ENCODE assay signal across 8 mouse cellular contexts in the genomic region with DNA sequence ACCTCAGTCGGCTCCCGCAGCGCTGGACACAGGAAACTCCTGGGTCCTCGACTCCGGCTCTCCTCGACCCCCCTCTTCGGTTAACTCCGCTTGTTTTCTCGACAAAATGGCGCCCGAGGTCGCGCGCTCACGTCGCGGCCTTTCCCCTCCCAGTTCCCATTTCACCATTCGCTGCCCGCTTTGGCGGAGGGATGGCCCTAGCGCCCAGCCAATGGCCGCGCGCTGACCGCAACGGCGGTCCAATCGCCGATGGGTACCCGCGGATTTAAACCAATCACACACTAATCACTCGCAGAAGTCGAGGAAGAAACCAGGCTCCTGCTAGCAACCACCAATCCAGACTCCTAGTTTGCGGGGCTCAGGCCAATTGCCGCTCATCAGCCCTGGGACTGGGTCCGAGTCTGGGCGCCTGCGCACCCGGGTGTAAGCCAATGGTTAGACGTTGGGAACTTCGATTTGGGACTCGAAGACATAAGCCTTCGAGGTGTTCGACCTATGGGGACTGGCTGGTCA. TPM values are rescaled to one million over a fixed set of nuclear protein-coding genes. Genes with fewer than 3 reads are reported as not detected.
A peak's percentile ranks its signal among the peaks of the same experiment; 100 is the strongest.
DNase-seq lines count a peak whose midpoint lies in the region; ATAC-seq lines count a peak whose summit lies in the region.

Gene Cnot1, minus strand, starts transcription at position 134 of the 513 bp plus-strand sequence.

- H3K9ac ChIP-seq in forebrain, embryonic 14.5 days (ENCODE audit: low read length) = peak within 1 kb of the TSS; percentile 94
- peak within 1 kb of the TSS; percentile 94 for H3K9ac ChIP-seq in neural tube, embryonic 15.5 days (replicated peaks)

- H3K27ac ChIP-seq in forebrain, embryonic 14.5 days (ENCODE audit: low read depth, low read length) = peak within 1 kb of the TSS; percentile 93
- H3K27ac ChIP-seq in neural tube, embryonic 15.5 days (replicated peaks) = peak within 1 kb of the TSS; percentile 96

- H3K9me3 ChIP-seq in forebrain, embryonic 14.5 days (replicated peaks; ENCODE audit: control insufficient read depth, low read length) = no peaks in the 10 kb centered on the region
- H3K9me3 ChIP-seq in neural tube, embryonic 15.5 days (replicated peaks) = no peaks in the 10 kb centered on the region

- peak within 1 kb of the TSS; percentile 93 for H3K4me2 ChIP-seq in forebrain, embryonic 14.5 days (ENCODE audit: low read length)
- H3K4me2 ChIP-seq in neural tube, embryonic 15.5 days = peak within 1 kb of the TSS; percentile 92

- under 1% methylated on average over 44 of the region's 44 CpGs for WGBS in forebrain, embryonic 14.5 days
- WGBS in neural tube, embryonic 15.5 days = under 1% methylated on average over 44 of the region's 44 CpGs

- peaks cover 12% of the 10 kb centered on the region for H3K4me1 ChIP-seq in forebrain, embryonic 14.5 days (ENCODE audit: control insufficient read depth, insufficient read depth, low read length)
- peaks cover 27% of the 10 kb centered on the region for H3K4me1 ChIP-seq in neural tube, embryonic 15.5 days

- H3K27me3 ChIP-seq in forebrain, embryonic 14.5 days (replicated peaks; ENCODE audit: control insufficient read depth, insufficient read depth, low read length) = no peaks in the 10 kb centered on the region
- H3K27me3 ChIP-seq in neural tube, embryonic 15.5 days (replicated peaks) = no peaks in the 10 kb centered on the region

- peak; percentile 97 for ATAC-seq in forebrain, embryonic 14.5 days
- ATAC-seq in neural tube, embryonic 15.5 days (ENCODE audit: low FRiP score) = peak; percentile 96

- H3K36me3 ChIP-seq in forebrain, embryonic 14.5 days (ENCODE audit: control insufficient read depth, insufficient read depth, low read length) = peaks cover under 1% of the 10 kb centered on the region; the same call in 1 of the 2 replicates
- H3K36me3 ChIP-seq in neural tube, embryonic 15.5 days = no peaks in the 10 kb centered on the region

- peak within 1 kb of the TSS; percentile 96 for H3K4me3 ChIP-seq in forebrain, embryonic 14.5 days (ENCODE audit: low read depth, low read length)
- peak within 1 kb of the TSS; percentile 99 for H3K4me3 ChIP-seq in neural tube, embryonic 15.5 days (replicated peaks)

- DNase-seq in ES-CJ7 (ENCODE audit: low read depth, low spot score) = peak; percentile 99
- DNase-seq in cerebellum, adult 11 months = peak; percentile 95
- DNase-seq in forebrain, embryonic 14.5 days (ENCODE audit: low spot score) = peak; percentile 98
- peak; percentile 94 to 96 for DNase-seq in heart, postnatal 14 days
- peak; percentile 98 for DNase-seq in layer of hippocampus, adult 11-12 months (ENCODE audit: low spot score)
- peak; percentile 97 for DNase-seq in lung, adult 18-20 months
- DNase-seq in testis, postnatal 14 days (ENCODE audit: low spot score) = peak; percentile 98

- intact Hi-C loops in heart, postnatal 14 days (cut with DNase I) = no loop called here

RNA-seq across cellular contexts. Expression of gene Cnot1, which starts in this region (rescaled TPM):
- polyA plus RNA-seq in forebrain, embryonic 14.5 days (2014; fragmentation: Nextera tagmentation; extraction: Ambion mirVana) = 63.0 and 66.4 TPM in 2 replicates
- 100 to 1,000 TPM; 129 to 138 TPM for total RNA-seq in heart, postnatal 14 days (2021)
- polyA plus RNA-seq in neural tube, embryonic 15.5 days (2015; fragmentation: Nextera tagmentation; extraction: Ambion mirVana) = 33.8 and 37.8 TPM in 2 replicates

Comparison
In these comparisons a context has a peak if more than half of its experiments do, and no peak if none do; other contexts are left out.
1. Peak in every context shown above with its lines: DNase-seq, ATAC-seq, H3K4me3 ChIP-seq and H3K27ac ChIP-seq.